Mouse (Mus musculus): ENCODE results near the gene Hoxd8.
A peak's percentile ranks its signal among the peaks of the same experiment; 100 is the strongest.

Hoxd8 gene

DNA sequence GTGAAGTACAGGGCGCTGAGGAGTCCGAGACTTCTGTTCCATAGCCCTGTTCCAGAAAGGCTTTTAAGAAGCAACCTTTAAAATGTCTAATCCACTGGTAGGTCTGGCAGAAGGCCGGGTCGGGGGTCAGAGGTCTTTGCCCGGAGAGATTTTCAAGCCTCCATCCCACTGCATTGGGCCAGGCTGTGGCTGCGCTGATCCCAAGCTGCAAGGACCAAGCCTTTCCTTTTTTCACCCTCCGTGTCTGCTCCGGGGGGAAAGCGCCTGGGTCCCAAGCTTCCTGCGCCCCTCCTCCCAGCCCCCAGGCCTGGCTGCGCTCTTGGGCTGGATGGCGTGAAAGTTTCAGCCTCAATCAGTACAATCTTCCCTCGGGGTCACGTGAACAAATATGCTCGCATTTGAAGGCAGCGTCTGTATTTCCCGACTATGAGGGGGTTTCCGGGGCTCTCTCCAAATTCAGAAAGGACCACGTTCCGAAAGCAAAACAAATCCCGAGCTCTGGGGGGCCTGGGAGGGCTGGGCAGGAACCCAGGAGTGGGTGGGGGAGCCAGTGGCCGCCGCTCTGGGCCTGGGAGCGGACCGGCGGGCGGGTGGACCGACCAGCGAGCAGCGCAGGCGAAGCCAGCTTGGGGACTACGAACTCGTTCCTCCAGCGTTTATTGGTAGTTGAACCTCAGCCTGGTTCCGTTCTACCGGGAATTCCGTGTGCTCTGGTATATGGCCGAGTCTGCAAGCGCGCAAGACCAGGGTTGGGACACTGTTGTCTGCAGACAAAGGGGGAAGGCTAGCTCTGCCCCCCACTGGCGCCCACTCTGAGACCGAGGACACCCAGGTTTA, 31.7 kb downstream of the Hoxd8 start:
- DNase-seq = peak; percentile 80

DNA sequence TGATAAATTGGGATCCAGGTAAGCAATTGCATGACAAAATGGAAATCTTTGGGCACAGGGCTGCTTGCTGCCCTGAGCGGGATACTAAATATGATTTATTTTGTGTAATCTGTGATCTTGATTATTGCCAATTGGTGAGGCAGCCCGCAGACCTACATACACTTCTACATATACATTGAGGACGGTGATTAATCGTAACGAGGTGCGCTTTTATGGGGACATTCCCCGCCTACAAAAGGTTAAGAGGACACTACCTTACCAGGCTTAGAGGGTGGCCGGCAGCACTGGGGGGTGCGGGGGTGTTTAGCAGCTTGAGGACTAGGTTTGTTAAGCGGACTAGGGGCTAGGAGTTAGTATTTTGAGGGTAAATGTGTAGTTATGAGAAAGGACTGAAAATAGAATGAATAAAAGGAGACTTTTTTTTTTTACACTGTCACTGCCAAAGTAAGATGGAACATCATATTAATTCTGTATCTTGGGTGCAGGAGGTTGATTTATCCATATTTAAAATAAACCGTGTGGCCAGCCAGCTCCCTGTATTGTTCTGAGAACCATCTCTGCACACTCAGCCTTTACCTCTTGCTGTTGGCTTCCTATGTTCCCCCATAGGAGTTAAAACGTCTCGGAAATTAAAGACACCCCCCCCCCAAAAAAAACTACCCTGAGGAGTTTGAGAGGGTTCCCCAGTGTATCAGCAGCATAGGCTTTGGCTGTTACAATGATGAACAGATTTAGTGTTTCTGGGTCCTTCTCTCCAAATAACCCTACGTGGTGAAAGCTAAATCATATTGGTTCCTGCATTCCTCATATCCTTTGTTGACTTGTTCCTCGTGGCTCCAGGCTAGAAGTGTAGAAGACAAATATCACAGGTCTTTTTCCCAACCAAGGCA, 32.5 kb downstream of the Hoxd8 start:
- DNase-seq = peak; percentile 66

DNA sequence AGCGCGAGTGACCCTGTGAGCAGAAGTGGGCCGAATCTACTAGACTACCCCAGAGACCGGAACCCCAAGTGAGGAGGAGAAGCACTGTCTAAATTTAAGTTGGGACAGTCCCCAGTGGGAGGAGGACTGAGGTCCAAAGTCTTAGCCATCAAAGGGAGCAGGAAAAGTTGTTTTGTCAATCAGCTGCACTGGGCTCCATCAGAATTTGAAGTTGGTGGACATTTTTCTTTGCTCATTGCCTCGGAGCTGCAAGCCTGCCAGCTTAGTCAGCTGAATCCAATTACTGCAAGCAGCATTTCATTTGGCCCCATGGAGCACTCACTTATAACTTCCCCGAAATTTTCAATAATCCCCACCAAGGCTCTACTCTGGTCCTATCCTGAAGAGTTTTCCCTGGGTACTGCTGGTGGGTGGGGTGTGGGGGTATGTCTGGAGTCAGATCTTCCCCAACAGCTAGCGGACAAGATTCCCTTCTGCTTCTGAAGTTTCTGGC, 33.2 kb downstream of the Hoxd8 start:
- DNase-seq = peak; percentile 66

DNA sequence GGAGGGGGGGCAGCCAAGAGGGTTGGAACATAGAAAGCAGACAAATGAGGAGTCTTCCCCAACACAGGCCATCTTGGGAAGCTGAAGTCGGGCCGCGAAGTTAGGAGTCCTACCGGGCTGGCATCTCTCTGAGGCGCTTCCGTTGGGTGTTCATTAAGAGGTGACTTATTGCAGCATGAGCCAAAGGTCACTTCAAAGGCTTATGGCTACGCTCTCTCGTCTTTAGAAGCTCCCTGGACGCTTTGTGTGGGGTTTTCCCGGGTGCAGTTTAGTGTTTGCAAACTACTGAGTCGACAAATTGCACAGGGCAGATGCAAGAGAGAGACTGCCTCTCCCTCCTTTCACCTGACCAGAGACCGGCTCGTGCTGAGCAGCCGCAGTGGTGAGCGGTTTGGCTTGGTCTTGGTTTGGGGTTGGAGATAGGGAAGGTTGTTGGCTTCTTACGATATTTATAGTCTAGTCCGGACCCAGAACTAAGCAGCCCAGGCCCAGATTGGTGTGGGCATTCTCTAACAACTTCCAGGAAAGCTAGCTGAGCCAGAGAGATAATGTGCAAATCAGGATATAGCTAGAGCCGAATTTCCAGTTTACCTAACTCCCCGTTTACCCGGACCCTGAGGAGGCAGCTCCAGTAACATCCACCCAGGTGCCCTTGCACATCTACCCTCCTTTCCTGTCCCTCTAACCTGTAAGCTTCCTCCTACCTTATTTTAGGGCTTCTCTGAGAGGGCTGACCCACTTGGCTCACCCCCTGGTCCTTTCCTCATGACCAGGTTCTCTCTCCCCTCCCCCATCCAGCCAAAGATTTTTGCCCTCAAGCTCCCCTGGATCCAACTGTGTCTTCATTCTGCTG, 34.4 kb downstream of the Hoxd8 start:
- peak; percentile 74 for DNase-seq

DNA sequence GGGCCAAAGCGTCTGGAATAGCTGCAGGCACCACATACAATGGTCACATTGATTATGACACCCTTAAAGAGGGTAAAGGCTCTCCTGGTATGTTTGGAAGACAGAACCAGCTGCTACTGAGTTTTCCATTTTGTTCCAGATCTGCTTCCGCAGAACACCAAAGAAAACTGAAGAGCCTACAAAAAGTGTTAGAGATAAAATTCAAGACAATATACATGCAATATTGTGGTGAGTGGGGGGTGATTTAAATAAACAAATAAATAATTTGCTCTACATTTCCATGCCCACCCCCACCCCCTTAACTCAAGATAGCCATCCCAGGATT, 35.0 kb downstream of the Hoxd8 start:
- DNase-seq = no peak

DNA sequence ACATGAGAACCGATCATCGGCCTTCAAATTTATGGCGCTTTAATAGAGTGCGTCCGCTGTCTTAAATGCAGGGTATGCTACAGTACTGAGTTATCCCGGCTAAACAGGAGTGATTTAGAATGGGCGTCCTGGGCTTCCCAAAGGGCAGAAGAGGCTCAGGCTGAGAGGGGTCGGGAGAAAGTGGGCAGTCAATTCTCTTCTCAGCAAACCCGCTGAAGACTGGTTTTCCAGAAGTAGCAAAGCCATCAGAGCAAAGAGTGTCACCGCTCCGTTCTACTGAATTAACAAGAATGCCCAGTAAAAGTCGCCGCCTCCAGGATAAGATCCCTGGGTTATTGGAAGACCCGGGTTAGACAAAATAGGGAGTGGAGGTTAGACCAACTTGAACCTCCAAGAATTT, 35.5 kb downstream of the Hoxd8 start:
- no peak for DNase-seq

DNA sequence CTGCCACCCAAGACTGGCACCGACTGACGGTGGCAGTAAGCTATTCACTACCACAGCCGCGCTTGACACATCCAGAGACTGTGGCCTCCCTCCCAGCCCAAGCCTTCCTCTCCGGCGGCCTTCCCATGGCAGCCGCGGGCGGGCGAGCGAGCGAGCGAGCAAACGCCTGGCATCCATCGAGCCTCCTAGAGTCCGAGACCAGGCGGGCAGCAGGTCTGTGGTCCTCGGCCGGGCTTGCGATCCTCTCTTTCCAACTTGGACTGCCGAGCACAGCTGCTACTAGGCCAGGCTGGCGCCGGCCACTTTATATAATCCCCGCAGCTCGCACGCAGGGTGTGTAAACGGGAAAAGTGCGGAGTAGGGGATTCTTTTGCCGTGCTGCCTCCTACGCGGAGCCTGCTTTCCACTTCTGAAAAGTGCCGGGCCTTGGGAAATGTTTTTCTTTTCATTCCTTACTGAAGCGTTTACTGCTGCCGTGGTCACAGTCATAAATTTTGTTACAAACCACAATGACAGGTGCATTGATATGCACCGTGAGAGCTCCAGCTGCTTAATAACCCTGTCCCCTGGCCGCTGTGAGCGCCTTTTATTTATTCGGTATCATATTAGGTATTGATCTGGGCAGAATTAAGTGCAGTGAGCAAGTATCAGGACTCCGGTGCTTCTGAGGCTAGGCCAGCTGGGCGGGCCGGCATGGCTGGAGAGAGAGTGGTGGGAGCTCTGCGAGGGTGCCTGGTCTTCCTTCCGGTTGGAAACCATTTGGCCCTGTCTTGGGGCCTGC, 36.1 kb downstream of the Hoxd8 start:
- DNase-seq = no peak

DNA sequence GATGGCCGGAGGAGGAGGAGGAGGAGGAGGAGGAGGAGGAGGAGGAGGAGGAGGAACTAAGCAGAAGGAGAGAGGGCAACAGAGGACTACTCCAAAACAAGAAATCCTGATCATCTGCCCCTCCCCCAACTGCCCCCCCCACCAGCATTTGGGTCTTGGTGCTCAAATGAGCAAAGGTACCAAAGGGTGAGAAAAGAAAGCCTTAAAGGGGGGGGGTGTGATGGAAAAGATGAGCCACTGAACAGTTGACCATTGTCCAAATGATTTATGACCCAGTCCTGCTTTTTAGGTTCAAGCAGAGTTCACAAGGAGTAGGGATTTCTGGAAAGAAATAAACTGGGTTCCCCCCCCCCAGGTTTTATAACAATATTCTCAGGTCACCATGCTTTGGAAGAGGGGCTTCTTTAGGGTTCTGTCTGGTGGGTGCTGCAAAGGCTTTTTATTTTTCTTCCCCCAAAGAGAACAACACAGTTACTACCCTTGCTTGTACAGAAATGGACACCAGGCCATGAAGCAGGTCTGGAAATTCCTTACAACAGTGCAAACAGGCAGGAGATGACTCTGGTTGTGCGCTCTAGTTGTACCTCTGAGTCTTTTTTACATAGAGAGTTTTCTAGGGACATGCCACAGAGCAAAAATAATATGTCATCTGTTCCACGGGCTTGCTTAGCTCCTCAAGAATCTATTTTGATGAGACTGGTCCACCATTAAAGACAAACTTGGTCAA, 37.0 kb downstream of the Hoxd8 start:
- no peak for DNase-seq

DNA sequence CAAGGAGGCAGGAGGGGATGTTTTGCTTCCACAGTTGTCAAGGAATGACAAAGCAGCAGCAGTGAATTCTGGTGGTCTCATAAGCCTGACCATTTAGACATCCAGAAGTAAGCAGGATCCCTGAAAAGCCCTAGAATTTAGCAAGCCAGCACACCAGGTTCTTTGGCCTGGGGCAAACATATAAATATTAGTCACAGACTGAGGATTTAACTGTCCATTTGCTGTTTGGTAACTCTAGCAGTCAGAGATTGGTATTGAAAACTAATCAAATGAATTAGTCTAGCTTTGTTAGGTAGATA, 37.5 kb downstream of the Hoxd8 start:
- no peak for DNase-seq

DNA sequence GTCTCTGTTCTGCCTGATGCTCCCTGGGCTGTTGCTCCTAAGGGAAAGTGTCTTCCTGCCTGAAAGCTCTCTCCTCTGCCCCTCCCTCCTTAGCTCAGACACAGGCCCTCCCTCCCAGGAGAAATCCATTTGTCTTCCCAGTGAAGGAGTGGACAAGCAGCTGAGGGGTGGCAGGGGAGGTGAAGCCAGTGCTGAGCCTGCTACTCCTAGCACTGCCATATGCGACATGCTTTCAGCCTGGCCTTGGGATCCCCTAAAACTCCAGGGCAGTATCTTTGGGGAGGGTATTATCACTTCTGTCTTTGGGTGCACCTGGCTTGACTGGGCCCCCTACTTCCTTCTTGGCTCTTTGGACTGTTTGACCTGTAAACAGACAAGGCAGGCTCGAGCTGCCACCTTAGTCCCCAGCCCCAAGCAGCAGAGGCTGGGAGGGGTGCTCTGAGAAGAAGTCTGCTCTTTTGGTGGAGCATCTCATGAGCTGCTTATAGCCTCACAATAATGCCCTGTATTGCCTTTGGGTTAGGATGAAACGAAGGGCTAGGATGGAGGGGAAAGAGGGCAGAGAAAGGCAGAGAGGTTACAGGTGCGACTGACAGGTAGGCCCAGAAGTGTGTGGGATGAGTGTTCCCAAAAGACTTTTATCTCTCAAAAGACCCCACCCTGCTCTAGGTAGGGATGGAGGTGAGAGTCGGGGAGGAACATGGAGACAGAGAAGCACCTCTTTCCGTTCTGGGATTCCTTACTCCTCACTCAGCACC, 41.3 kb downstream of the Hoxd8 start:
- peak; percentile 58 for DNase-seq

DNA sequence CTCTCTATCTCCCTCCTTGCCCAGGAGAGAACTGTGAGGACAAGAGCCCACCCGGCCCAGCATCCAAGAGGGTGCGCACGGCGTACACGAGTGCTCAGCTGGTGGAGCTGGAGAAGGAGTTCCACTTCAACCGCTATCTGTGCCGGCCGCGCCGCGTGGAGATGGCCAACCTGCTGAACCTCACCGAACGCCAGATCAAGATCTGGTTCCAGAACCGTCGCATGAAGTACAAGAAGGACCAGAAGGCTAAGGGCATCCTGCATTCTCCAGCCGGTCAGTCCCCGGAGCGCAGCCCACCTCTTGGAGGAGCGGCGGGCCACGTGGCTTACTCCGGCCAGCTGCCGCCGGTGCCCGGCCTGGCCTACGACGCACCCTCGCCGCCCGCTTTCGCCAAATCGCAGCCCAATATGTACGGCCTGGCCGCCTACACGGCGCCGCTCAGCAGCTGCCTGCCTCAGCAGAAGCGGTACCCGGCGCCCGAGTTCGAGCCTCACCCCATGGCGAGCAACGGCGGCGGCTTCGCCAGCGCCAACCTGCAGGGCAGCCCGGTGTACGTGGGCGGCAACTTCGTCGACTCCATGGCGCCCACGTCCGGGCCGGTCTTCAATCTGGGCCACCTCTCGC, 42.0 kb downstream of the Hoxd8 start:
- no peak for DNase-seq

DNA sequence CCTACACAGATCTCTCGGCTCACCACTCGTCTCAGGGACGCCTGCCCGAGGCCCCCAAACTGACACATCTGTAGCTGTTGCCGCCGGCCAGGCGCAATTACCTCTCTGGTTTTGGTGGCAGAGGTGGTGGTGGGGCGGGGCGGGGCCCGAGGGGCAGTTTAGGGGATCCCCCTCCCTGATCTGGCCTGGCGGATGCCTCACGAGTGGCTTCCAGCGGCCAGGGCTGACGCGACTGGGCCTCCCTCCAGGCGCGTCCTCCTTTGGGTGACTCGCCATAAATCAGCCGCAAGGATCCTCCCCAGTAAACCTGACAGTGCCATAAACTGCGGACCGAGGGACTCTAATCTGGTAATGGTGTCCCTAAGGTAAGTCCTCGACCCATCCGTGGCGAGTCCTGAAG, 42.6 kb downstream of the Hoxd8 start:
- DNase-seq = no peak

DNA sequence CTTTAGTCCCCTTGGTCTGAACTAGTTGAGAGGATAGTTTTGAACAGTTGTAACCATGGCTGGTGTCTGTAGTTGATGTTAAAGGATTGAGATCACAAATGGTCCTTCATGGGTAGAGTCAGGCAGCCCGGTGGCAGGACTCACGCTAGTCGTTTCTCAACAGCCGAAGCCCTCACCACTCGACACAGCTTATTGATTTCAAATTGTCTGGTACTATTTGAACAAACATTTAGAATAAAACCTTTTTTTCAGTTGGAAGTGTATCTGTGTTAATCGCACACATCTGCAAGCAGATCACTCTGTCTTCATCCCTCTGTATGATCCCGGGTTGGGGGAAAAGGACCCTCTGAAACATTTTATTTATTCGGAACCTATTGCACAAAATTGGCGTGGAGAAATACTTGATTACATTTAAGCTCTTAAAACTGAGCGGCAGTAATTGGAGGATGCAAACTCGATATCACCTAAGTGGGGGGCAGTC, 43.3 kb downstream of the Hoxd8 start:
- no peak for DNase-seq

DNA sequence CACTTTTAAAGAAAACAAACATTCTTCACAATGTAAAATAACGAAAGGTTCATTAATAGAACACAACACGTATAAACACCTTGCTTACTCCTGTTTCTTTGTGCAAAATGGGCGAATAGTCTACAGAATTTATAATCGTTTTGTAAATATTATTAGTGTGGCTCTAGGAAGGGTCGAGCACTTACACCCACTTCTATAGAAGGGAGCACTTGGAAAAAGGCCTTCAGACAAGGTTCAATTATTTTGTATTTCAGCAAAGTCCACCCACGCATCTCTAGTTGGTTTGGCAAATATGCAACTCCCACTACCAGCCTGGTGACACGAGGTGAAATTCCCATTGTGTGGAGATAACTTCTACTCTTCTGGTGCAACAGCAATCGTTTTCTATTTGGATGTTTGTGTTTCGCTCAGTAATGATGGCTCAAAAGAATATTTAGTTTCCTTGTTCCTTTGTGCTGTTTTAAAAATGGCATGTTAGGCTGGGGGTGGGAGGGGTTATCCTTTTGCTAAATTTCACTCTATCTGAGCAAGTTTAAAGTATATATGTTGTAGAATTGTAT, 44.1 kb downstream of the Hoxd8 start:
- no peak for DNase-seq

DNA sequence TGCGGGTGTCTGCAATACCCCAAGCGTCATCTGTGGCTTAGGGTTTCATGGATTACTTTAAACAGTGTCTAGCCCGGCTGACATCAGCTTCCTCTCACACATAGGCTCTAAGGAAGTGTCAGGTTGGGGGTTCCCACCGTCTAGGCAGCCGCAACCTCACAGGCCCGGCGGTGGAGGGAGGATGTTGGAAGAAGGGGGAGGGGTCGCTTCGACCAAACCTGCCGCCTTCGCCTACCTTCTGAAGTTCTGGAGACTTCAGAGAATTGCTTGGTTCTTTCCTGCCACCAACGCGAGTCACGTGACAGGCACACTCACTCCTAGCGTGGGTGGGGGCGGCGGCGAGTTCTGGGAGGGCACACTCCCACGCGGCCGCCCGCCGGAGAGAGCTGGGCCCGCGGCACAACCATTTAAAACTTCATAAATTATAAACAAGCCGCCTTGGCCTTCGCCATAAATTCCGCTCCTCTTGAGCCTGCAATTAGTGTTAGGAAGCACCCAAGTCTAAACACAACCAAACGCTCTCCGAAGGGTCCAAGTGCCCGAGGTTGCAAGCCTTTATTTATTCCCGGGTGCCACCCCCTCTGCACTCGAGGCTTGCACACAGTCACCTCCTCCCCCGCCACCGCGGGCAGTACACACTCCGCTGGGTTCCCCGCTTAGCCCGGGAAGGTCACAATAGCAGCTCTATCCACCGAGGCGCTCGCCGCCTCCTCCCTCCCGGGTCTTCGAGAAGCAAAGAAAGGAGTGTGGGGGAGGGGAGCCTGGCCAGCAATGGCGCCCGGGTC, 45.1 kb downstream of the Hoxd8 start:
- peak; percentile 78 for DNase-seq

DNA sequence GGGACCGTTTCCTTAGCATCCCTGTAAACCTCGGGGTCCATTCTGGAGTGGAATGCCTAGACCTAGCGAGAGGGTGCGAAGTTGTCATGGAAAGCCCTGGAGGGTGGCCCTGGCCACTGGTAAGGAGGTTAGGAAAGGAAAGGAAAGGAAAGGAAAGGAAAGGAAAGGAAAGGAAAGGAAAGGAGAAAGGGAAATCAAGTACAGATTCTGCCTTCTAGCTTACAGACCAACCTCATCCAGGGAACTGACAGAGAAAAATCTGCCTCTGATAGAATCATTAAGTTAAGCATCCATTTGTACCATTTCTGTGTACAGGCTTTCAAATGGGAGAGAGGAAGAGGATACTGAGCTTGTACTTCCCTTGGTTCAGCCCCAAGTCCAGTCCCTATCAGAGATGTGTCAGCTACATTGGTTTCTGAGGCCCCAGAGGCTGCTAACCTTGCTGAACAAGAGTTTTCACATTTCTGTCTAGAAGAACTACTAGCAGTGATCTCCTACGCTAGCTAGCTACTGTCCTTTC, 46.4 kb downstream of the Hoxd8 start:
- no peak for DNase-seq

DNA sequence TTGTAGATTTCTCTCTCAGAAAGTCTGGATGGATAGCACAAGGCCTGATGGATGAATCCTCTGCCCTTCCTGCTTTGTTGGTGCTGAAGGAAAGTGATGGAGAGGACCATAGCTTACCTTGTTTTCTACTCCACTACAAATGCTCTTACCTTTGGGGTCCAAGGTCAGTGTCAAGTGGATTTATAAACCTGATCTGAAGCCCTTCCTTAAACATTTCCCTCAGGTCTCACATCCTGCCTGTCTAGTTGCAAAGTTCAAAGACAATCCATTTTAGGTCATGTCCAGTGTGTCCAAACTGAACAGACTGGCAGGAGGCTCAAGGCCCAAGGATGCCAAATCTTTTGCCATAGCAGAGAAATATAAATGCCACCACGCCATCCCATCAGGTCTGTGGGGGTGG, 47.4 kb downstream of the Hoxd8 start:
- no peak for DNase-seq

DNA sequence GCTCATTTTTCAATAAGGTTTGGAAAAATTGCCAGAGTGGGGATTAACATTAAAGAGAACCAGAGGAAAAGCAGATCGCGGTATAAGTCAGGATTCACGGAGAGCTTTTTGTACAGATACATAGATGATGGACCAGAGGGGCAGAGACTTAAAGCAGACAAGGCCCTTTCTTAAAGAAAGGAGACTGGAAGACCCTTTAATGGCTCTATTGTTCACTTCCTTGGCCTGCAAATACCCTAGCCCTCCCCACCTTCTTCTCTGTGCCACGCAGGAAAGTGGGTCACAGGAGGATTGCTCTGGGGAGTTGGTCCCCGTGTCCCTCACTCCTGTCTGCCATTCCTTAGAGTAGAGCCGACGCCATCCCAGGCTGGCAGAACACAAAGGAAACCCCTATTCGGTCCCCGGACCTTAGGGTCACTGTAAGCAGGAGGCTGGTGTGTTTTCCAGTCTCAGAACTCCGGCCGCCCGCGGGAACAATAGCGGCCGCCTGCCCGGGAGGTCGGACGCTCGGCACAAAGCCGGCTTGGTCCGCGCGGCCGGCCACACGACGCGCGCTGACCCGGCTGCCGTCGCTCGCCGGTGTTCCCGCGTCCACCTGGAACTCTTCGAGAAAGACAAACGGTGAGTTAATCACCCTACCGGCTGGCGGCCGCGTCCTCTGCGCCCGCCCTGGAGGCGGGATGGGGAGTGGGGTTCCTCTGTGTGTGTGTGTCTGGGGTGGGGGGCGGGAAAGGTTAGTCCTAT, 48.2 kb downstream of the Hoxd8 start:
- no peak for DNase-seq
